ENCODE assay signal across 12 mouse cellular contexts in genomic region chrX:73430036-73430435, GRCm38 (mm10). TPM values are rescaled to one million over a fixed set of nuclear protein-coding genes. Genes with fewer than 3 reads are reported as not detected.
DNase-seq lines count a peak whose midpoint lies in the region; ATAC-seq and TF ChIP-seq lines count a peak whose summit lies in the region.
"Had no signal": no experiment of that assay in that cellular context is flagged by ENCODE, and none has a peak within 500 bp of the region (broad histone marks: within the 10 kb centered on the region; RNA-seq: fewer than 3 reads in every experiment).

No protein-coding gene starts in this region.

- WGBS in kidney, adult 2 months = 78% methylated on average over 2 of the region's 2 CpGs
- WGBS in kidney, embryonic 15.5 days = 87% methylated on average over 2 of the region's 2 CpGs

- TF ChIP-seq CTCF in kidney, adult 2 months (conservative IDR thresholded peaks at IDR 0.05; ENCODE audit: insufficient read depth, insufficient read length, low read depth, low read length) = no peak

- H3K9ac ChIP-seq in kidney, embryonic 15.5 days = no peak overlapping the region
- H3K9ac ChIP-seq: embryonic facial prominence, embryonic 13.5 days had no signal

- DNase-seq in CD4-positive, CD25-positive, alpha-beta regulatory T cell, adult 2 months (ENCODE audit: low read depth, low spot score) = peak; percentile 52
- peak; percentile 29 for DNase-seq in kidney, adult 2 months
- DNase-seq in thymus, postnatal 0 days (ENCODE audit: low spot score) = peak; percentile 14
- no peak for DNase-seq in thymus, postnatal 25 days
- peak; percentile 41 for DNase-seq in splenic B cell, adult 2 months (ENCODE audit: low read depth, low spot score)
- DNase-seq in spleen, postnatal 10 days (ENCODE audit: low spot score in 2 of 2) = no peak

- H3K36me3 ChIP-seq in kidney, adult 2 months (ENCODE audit: control insufficient read depth, insufficient read depth, low read length) = no peaks in the 10 kb centered on the region
- H3K36me3 ChIP-seq in kidney, embryonic 15.5 days = no peaks in the 10 kb centered on the region
- H3K36me3 ChIP-seq in splenic B cell, adult 2 months (ENCODE audit: control insufficient read depth, insufficient read depth, low read length, poor library complexity, severe bottlenecking) = no peaks in the 10 kb centered on the region
- H3K36me3 ChIP-seq: embryonic facial prominence, embryonic 13.5 days had no signal

- H3K27ac ChIP-seq in kidney, adult 2 months (ENCODE audit: insufficient read depth, low read depth, low read length) = no peak overlapping the region
- no peak overlapping the region for H3K27ac ChIP-seq in kidney, embryonic 15.5 days
- H3K27ac ChIP-seq: embryonic facial prominence, embryonic 13.5 days had no signal

- H3K9me3 ChIP-seq in kidney, embryonic 15.5 days (replicated peaks) = no peaks in the 10 kb centered on the region
- H3K9me3 ChIP-seq: embryonic facial prominence, embryonic 13.5 days had no signal

- ATAC-seq in CD4-positive, CD25-positive, alpha-beta regulatory T cell, adult 4 months = no peak
- no peak for ATAC-seq in kidney, embryonic 15.5 days (replicated peaks; ENCODE audit: low FRiP score)
- ATAC-seq: activated CD4-positive, CD25-positive, alpha-beta regulatory T cell, adult 4 months had no signal

- H3K27me3 ChIP-seq in kidney, adult 2 months (replicated peaks; ENCODE audit: control insufficient read depth, insufficient read depth, low read length) = no peaks in the 10 kb centered on the region
- H3K27me3 ChIP-seq in kidney, embryonic 15.5 days = peaks cover 16% of the 10 kb centered on the region; the same call in 1 of the 2 replicates
- no peaks in the 10 kb centered on the region for H3K27me3 ChIP-seq in splenic B cell, adult 2 months (ENCODE audit: control insufficient read depth, insufficient read depth, low read length, poor library complexity, severe bottlenecking)

- no peak for TF ChIP-seq POLR2A in kidney, adult 2 months (IDR thresholded peaks at IDR 0.05; ENCODE audit: low read depth, low read length)

- H3K4me2 ChIP-seq in kidney, embryonic 15.5 days = no peak overlapping the region
- H3K4me2 ChIP-seq: embryonic facial prominence, embryonic 13.5 days had no signal

- no peaks in the 10 kb centered on the region for H3K4me1 ChIP-seq in kidney, adult 2 months (ENCODE audit: control insufficient read depth, insufficient read depth, low read length)
- no peaks in the 10 kb centered on the region for H3K4me1 ChIP-seq in kidney, embryonic 15.5 days
- H3K4me1 ChIP-seq: embryonic facial prominence, embryonic 13.5 days had no signal

- no peak overlapping the region for H3K4me3 ChIP-seq in kidney, adult 2 months (ENCODE audit: insufficient read depth, low read depth, low read length)
- H3K4me3 ChIP-seq in kidney, embryonic 15.5 days (replicated peaks) = no peak overlapping the region
- H3K4me3 ChIP-seq: embryonic facial prominence, embryonic 13.5 days had no signal

RNA-seq across cellular contexts. Expression of gene Trex2, which starts 5.1 kb away (rescaled TPM):
- polyA plus RNA-seq in CD4-positive, CD25-positive, alpha-beta regulatory T cell, adult 4 months (2017; shearing (Covaris generic)) = not detected
- not detected in 2 replicates for polyA plus RNA-seq in kidney, adult 2 months (2012; rRNA removed)
- 0.26 TPM in 1 of 2 replicates, not detected in the other for polyA plus RNA-seq in kidney, embryonic 15.5 days (2015; fragmentation: Nextera tagmentation; extraction: Ambion mirVana)
- polyA plus RNA-seq in thymus, postnatal 0 days (2015; fragmentation: Nextera tagmentation; extraction: Ambion mirVana) = 0.50 and 0.77 TPM in 2 replicates
- polyA plus RNA-seq: activated CD4-positive, CD25-positive, alpha-beta regulatory T cell, adult 4 months; limb, embryonic 11.5 days; neural tube, embryonic 14.5 days had no signal

RNA-seq across cellular contexts. Expression of gene Zfp92, which starts 19.1 kb away (rescaled TPM):
- polyA plus RNA-seq in CD4-positive, CD25-positive, alpha-beta regulatory T cell, adult 4 months (2017; shearing (Covaris generic)) = under 1 TPM in 1 of 2 experiments, not detected in 1; 0.27 TPM
- 0.06 TPM in 1 of 2 replicates, not detected in the other for polyA plus RNA-seq in kidney, adult 2 months (2012; rRNA removed)
- 0.06 TPM in 1 of 2 replicates, not detected in the other for polyA plus RNA-seq in kidney, embryonic 15.5 days (2015; fragmentation: Nextera tagmentation; extraction: Ambion mirVana)
- polyA plus RNA-seq in thymus, postnatal 0 days (2015; fragmentation: Nextera tagmentation; extraction: Ambion mirVana) = not detected in 2 replicates

RNA-seq across cellular contexts. Expression of gene Haus7, which starts 28.8 kb away (rescaled TPM):
- polyA plus RNA-seq in CD4-positive, CD25-positive, alpha-beta regulatory T cell, adult 4 months (2017; shearing (Covaris generic)) = 10 to 100 TPM; 23.5 to 27.7 TPM
- polyA plus RNA-seq in kidney, adult 2 months (2012; rRNA removed) = 12.9 and 13.8 TPM in 2 replicates
- polyA plus RNA-seq in kidney, embryonic 15.5 days (2015; fragmentation: Nextera tagmentation; extraction: Ambion mirVana) = 66.0 and 71.5 TPM in 2 replicates
- polyA plus RNA-seq in thymus, postnatal 0 days (2015; fragmentation: Nextera tagmentation; extraction: Ambion mirVana) = 44.7 and 46.3 TPM in 2 replicates

RNA-seq across cellular contexts. Expression of gene Gm18336, which starts 31.5 kb away (rescaled TPM):
- not detected for polyA plus RNA-seq in CD4-positive, CD25-positive, alpha-beta regulatory T cell, adult 4 months (2017; shearing (Covaris generic))
- polyA plus RNA-seq in kidney, adult 2 months (2012; rRNA removed) = 0.04 TPM in 1 of 2 replicates, not detected in the other
- not detected in 2 replicates for polyA plus RNA-seq in kidney, embryonic 15.5 days (2015; fragmentation: Nextera tagmentation; extraction: Ambion mirVana)
- not detected in 2 replicates for polyA plus RNA-seq in thymus, postnatal 0 days (2015; fragmentation: Nextera tagmentation; extraction: Ambion mirVana)
- polyA plus RNA-seq: activated CD4-positive, CD25-positive, alpha-beta regulatory T cell, adult 4 months; embryonic facial prominence, embryonic 13.5 days; limb, embryonic 11.5 days; neural tube, embryonic 14.5 days had no signal

RNA-seq across cellular contexts. Expression of gene Bgn, which starts 53.4 kb away (rescaled TPM):
- not detected for polyA plus RNA-seq in CD4-positive, CD25-positive, alpha-beta regulatory T cell, adult 4 months (2017; shearing (Covaris generic))
- polyA plus RNA-seq in kidney, adult 2 months (2012; rRNA removed) = 277 and 333 TPM in 2 replicates
- 90.8 and 96.4 TPM in 2 replicates for polyA plus RNA-seq in kidney, embryonic 15.5 days (2015; fragmentation: Nextera tagmentation; extraction: Ambion mirVana)
- polyA plus RNA-seq in thymus, postnatal 0 days (2015; fragmentation: Nextera tagmentation; extraction: Ambion mirVana) = 9.5 and 12.5 TPM in 2 replicates
- polyA plus RNA-seq: activated CD4-positive, CD25-positive, alpha-beta regulatory T cell, adult 4 months had no signal

Comparison
In these comparisons a context has a peak if more than half of its experiments do, and no peak if none do; other contexts are left out.
1. DNase-seq: peak in CD4-positive, CD25-positive, alpha-beta regulatory T cell, adult 2 months (single experiment), kidney, adult 2 months (single experiment), thymus, postnatal 0 days (single experiment) and splenic B cell, adult 2 months (single experiment); none in thymus, postnatal 25 days (single experiment) and spleen, postnatal 10 days (0 of 2).